Mouse (Mus musculus): ENCODE data around the gene Gm10272.
"Not testable (repeated sequence)": the region's sequence is repeated elsewhere in the genome, so short reads cannot be mapped to it uniquely, and the experiment has no call there.

DNA sequence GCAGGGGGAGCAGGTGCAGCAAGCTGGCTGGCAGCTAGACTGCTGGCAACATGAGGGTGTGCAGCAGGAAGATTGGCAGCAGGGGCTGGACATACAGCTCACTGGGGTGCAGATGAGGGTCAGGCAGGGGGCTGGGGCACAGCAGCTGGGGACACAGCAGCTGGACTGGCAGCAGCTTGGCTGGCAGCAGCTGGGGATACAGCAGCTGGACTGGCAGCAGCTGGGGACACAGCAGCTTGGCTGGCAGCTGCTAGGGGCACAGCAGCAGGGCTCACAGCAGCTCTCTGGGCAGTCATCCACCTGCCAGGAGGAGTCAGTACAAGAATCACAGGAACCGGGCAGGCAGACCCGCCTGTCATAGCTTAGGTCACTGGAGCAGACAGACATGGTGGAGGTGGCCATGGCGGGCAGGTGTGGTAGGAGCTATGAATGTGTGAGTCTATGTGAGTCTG is 16.0 kb upstream of the Gm10272 start, which contains the start of gene Gm19402:
- not testable (repeated sequence) for TF ChIP-seq EP300 (optimal IDR thresholded peaks at IDR 0.05); CTCF (IDR thresholded peaks at IDR 0.05; ENCODE audit: low read depth)

Measured in stomach, postnatal 0 days (tissue).